Mouse (Mus musculus) liver, postnatal 0 days (tissue): ENCODE measurements around the gene Ltbr.

ENCODE experiments used
- CTCF ChIP-seq: sonication (generic); IDR thresholded peaks from 2 replicates; pipeline ENCODE4 v1.5.1; 2016; ENCODE audit warnings: antibody characterized with exemption, low read depth
- EP300 ChIP-seq: IDR thresholded peaks from 2 replicates; pipeline ENCODE4 v1.6.1; 2016; ENCODE audit warnings: antibody characterized with exemption, low read depth, mild to moderate bottlenecking

- no peak for TF ChIP-seq CTCF
- TF ChIP-seq EP300 = no peak
Observed at GRCm38 (mm10) chr6:125266091-125266490, 47.6 kb downstream of the Ltbr start.
